Mouse (Mus musculus): Measurements from ENCODE around the gene Fxyd5. TPM values are rescaled to one million over a fixed set of nuclear protein-coding genes. Genes with fewer than 3 reads are reported as not detected.

The Fxyd5 gene
- polyA plus RNA-seq, 2 experiments, result 17.4 to 28.8 TPM

GRCm38 (mm10) chr7:31059108-31059507, 16.8 kb upstream of the Fxyd5 start, which contains the start of gene Lgi4:
Lgi4 (plus strand) TSS chr7:31059342.
- DNase-seq (ENCODE audit: low spot score) (peak; percentile 70), ATAC-seq (ENCODE audit: low FRiP score, low read depth) (0 out of 2 replicates have a peak, but pooled peaks have one; percentile 36)
- Histone ChIP-seq H3K36me3 (ENCODE audit: control insufficient read depth, insufficient read depth, low read length) (no peaks in the 10 kb centered on the region), H3K4me2 (replicated peaks; ENCODE audit: low read depth, low read length, severe bottlenecking) (no peak within 1 kb of the TSS), H3K27me3 (ENCODE audit: control insufficient read depth, insufficient read depth, low read length) (no peaks in the 10 kb centered on the region), H3K4me1 (ENCODE audit: control insufficient read depth, insufficient read depth, low read length) (peaks cover 15% of the 10 kb centered on the region), H3K9me3 (ENCODE audit: control insufficient read depth, low read length) (no peaks in the 10 kb centered on the region), H3K4me3 (replicated peaks; ENCODE audit: low read length) (no peak within 1 kb of the TSS), H3K27ac (replicated peaks; ENCODE audit: low read depth, low read length) (no peak within 1 kb of the TSS), H3K9ac (ENCODE audit: low read depth, low read length, severe bottlenecking) (no peak within 1 kb of the TSS)
- no peak for TF ChIP-seq POLR2A (IDR thresholded peaks at IDR 0.05; ENCODE audit: borderline replicate concordance, extremely low read depth, insufficient read depth, insufficient read length)
- 0% methylated on average over 2 of the region's 2 CpGs for WGBS

- Histone ChIP-seq H3K4me3 (replicated peaks; ENCODE audit: low read length) (no peak overlapping the region), H3K4me2 (replicated peaks; ENCODE audit: low read depth, low read length, severe bottlenecking) (no peak overlapping the region), H3K27me3 (ENCODE audit: control insufficient read depth, insufficient read depth, low read length) (peaks cover 5% of the 10 kb centered on the region; the same call in 1 of the 2 replicates), H3K9me3 (ENCODE audit: control insufficient read depth, low read length) (no peaks in the 10 kb centered on the region), H3K9ac (ENCODE audit: low read depth, low read length, severe bottlenecking) (no peak overlapping the region), H3K4me1 (ENCODE audit: control insufficient read depth, insufficient read depth, low read length) (peaks cover 21% of the 10 kb centered on the region), H3K27ac (replicated peaks; ENCODE audit: low read depth, low read length) (no peak overlapping the region), H3K36me3 (ENCODE audit: control insufficient read depth, insufficient read depth, low read length) (no peaks in the 10 kb centered on the region)
- DNase-seq (ENCODE audit: low spot score) (no peak), ATAC-seq (ENCODE audit: low FRiP score, low read depth) (no peak)
- TF ChIP-seq POLR2A (IDR thresholded peaks at IDR 0.05; ENCODE audit: borderline replicate concordance, extremely low read depth, insufficient read depth, insufficient read length), result no peak
- WGBS, result 84% methylated on average over 6 of the region's 6 CpGs
Observed at GRCm38 (mm10) chr7:31058211-31058610, 15.9 kb upstream of the Fxyd5 start.

- Histone ChIP-seq H3K36me3 (ENCODE audit: control insufficient read depth, insufficient read depth, low read length) (no peaks in the 10 kb centered on the region), H3K4me1 (ENCODE audit: control insufficient read depth, insufficient read depth, low read length) (peaks cover 26% of the 10 kb centered on the region), H3K4me2 (replicated peaks; ENCODE audit: low read depth, low read length, severe bottlenecking) (no peak overlapping the region), H3K27ac (replicated peaks; ENCODE audit: low read depth, low read length) (no peak overlapping the region), H3K4me3 (replicated peaks; ENCODE audit: low read length) (no peak overlapping the region), H3K27me3 (ENCODE audit: control insufficient read depth, insufficient read depth, low read length) (peaks cover 10% of the 10 kb centered on the region), H3K9me3 (ENCODE audit: control insufficient read depth, low read length) (no peaks in the 10 kb centered on the region), H3K9ac (ENCODE audit: low read depth, low read length, severe bottlenecking) (no peak overlapping the region)
- ATAC-seq (ENCODE audit: low FRiP score, low read depth), result no peak
- TF ChIP-seq POLR2A (IDR thresholded peaks at IDR 0.05; ENCODE audit: borderline replicate concordance, extremely low read depth, insufficient read depth, insufficient read length), result no peak
- no peak for DNase-seq (ENCODE audit: low spot score)
- WGBS, result 71% methylated on average over 5 of the region's 5 CpGs
Observed at GRCm38 (mm10) chr7:31057730-31058129, 15.4 kb upstream of the Fxyd5 start.

- H3K4me1 ChIP-seq (ENCODE audit: control insufficient read depth, insufficient read depth, low read length), result peaks cover 32% of the 10 kb centered on the region
- 0 out of 2 replicates have a peak within 1 kb of the TSS, but pooled peaks have one; percentile 20 for H3K27ac ChIP-seq (replicated peaks; ENCODE audit: low read depth, low read length)
- WGBS, result 63% methylated on average over 2 of the region's 2 CpGs
- H3K4me2 ChIP-seq (replicated peaks; ENCODE audit: low read depth, low read length, severe bottlenecking), result no peak within 1 kb of the TSS
- H3K9ac ChIP-seq (ENCODE audit: low read depth, low read length, severe bottlenecking), result no peak within 1 kb of the TSS
- no peak for TF ChIP-seq POLR2A (IDR thresholded peaks at IDR 0.05; ENCODE audit: borderline replicate concordance, extremely low read depth, insufficient read depth, insufficient read length)
- H3K27me3 ChIP-seq (ENCODE audit: control insufficient read depth, insufficient read depth, low read length), result peaks cover 17% of the 10 kb centered on the region
- no peaks in the 10 kb centered on the region for H3K36me3 ChIP-seq (ENCODE audit: control insufficient read depth, insufficient read depth, low read length)
- H3K4me3 ChIP-seq (replicated peaks; ENCODE audit: low read length), result no peak within 1 kb of the TSS
- ATAC-seq (ENCODE audit: low FRiP score, low read depth) (no peak), DNase-seq (ENCODE audit: low spot score) (no peak)
- H3K9me3 ChIP-seq (ENCODE audit: control insufficient read depth, low read length), result no peaks in the 10 kb centered on the region
Observed at GRCm38 (mm10) chr7:31057071-31057470, 14.8 kb upstream of the Fxyd5 start, which contains the start of gene Fxyd1. Fxyd1 (minus strand) TSS chr7:31057199.

- Histone ChIP-seq H3K4me3 (replicated peaks; ENCODE audit: low read length) (no peak overlapping the region), H3K27ac (replicated peaks; ENCODE audit: low read depth, low read length) (no peak overlapping the region), H3K27me3 (ENCODE audit: control insufficient read depth, insufficient read depth, low read length) (peaks cover 23% of the 10 kb centered on the region), H3K9me3 (ENCODE audit: control insufficient read depth, low read length) (no peaks in the 10 kb centered on the region), H3K4me2 (replicated peaks; ENCODE audit: low read depth, low read length, severe bottlenecking) (no peak overlapping the region), H3K9ac (ENCODE audit: low read depth, low read length, severe bottlenecking) (no peak overlapping the region), H3K4me1 (ENCODE audit: control insufficient read depth, insufficient read depth, low read length) (peaks cover 38% of the 10 kb centered on the region), H3K36me3 (ENCODE audit: control insufficient read depth, insufficient read depth, low read length) (no peaks in the 10 kb centered on the region)
- ATAC-seq (ENCODE audit: low FRiP score, low read depth), result no peak
- no peak for DNase-seq (ENCODE audit: low spot score)
- WGBS, result 71% methylated on average over 7 of the region's 7 CpGs
- no peak for TF ChIP-seq POLR2A (IDR thresholded peaks at IDR 0.05; ENCODE audit: borderline replicate concordance, extremely low read depth, insufficient read depth, insufficient read length)
Observed at GRCm38 (mm10) chr7:31056448-31056847, 14.2 kb upstream of the Fxyd5 start.
